Mouse (Mus musculus) kidney, postnatal 0 days (tissue): ENCODE measurements around the gene Chadl. TPM values are rescaled to one million over a fixed set of nuclear protein-coding genes. Genes with fewer than 3 reads are reported as not detected.

Source experiments
- ATAC-seq: fragments of 200-750 bp; cut with Nextera tagmentation; replicated peaks from 2 replicates; pipeline ENCODE4 v1.8.0; 2017; ENCODE audit warnings: low read depth, moderate number of reproducible peaks, moderate TSS enrichment, moderate library complexity; ENCODE audit not compliant: low FRiP score
- DNase-seq: peaks from one replicate; pipeline ENCODE4 v3.0.0-alpha.2; 2016; ENCODE audit warnings: low spot score
- H3K27ac ChIP-seq: fragments of 300-500 bp; sonication (generic); 2 replicates; pipeline ENCODE4 v1.5.1; 2014; ENCODE audit warnings: mild to moderate bottlenecking
- H3K27me3 ChIP-seq: fragments of 300-500 bp; sonication (generic); 2 replicates; pipeline ENCODE4 v1.6.1; 2014; ENCODE audit warnings: low read length, mixed read lengths; ENCODE audit not compliant: insufficient read depth
- H3K36me3 ChIP-seq: fragments of 300-500 bp; sonication (generic); 2 replicates; pipeline ENCODE4 v1.6.1; 2014; ENCODE audit warnings: low read length, mixed read lengths; ENCODE audit not compliant: insufficient read depth
- H3K4me1 ChIP-seq: fragments of 300-500 bp; sonication (generic); replicated peaks from 2 replicates; pipeline ENCODE4 v1.6.1; 2014; ENCODE audit warnings: antibody characterized with exemption, low read length, mixed read lengths; ENCODE audit not compliant: insufficient read depth
- H3K4me2 ChIP-seq: fragments of 300-500 bp; sonication (generic); 2 replicates; pipeline ENCODE4 v1.6.1; 2014; ENCODE audit warnings: mild to moderate bottlenecking, low read length, moderate library complexity, mixed read lengths
- H3K4me3 ChIP-seq: fragments of 300-500 bp; sonication (generic); replicated peaks from 2 replicates; pipeline ENCODE4 v1.5.1; 2014; ENCODE audit warnings: low read depth, low read length
- H3K9ac ChIP-seq: fragments of 300-500 bp; sonication (generic); 2 replicates; pipeline ENCODE4 v1.6.1; 2014; ENCODE audit warnings: low read depth, low read length
- H3K9me3 ChIP-seq: fragments of 300-500 bp; sonication (generic); replicated peaks from 2 replicates; pipeline ENCODE4 v1.6.1; 2016; ENCODE audit warnings: low read length, inconsistent platforms, mixed read lengths
- CTCF ChIP-seq: IDR thresholded peaks from 2 replicates; pipeline ENCODE4 v1.5.1; 2016; ENCODE audit warnings: antibody characterized with exemption, low read depth, mild to moderate bottlenecking, moderate library complexity
- WGBS: fragments of 180-500 bp; shearing (Covaris S2); extraction: QIAGEN DNeasy Blood & Tissue Kit; methylation state at CpG from one replicate; pipeline ENCODE4 v1.1.7; 2014; 5-methylcytosine and 5-hydroxymethylcytosine counted together
- polyA plus RNA-seq: library from polyadenylated mRNA; unstranded; fragments of >200 nt; fragmentation: Nextera tagmentation; extraction: Ambion mirVana; gene quantifications from 2 replicates; pipeline ENCODE4 v1.2.1, GENCODE M21; 2015

The Chadl gene
- polyA plus RNA-seq, 1 experiment from 2014 or later: 6.4 TPM

DNA sequence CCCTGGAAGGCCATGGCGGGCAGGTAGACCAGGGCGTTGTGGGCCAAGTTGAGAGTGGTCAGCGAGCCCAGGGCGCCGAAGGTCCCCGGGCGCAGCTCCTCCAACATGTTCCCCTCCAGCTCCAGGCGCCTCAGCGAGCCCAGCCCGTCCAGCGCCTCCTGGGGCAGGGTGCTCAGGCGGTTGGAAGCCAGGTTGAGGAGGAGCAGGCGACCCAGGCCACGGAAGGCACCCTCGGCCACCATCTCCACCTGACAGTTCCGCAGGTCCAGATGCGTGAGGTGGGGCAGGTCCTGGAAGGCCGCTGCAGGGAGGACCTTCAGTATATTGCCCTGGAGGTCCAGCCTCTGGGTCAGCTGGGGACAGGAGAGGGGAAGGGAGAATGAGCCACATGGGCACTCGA lies 2.2 kb downstream of the Chadl start:
- H3K4me1 ChIP-seq: peaks cover 16% of the 10 kb centered on the region; the same call in 1 of the 2 replicates
- ATAC-seq (no peak), DNase-seq (no peak)
- WGBS: 34% methylated on average over 19 of the region's 19 CpGs
- H3K27ac ChIP-seq: no peak overlapping the region
- no peaks in the 10 kb centered on the region for H3K36me3 ChIP-seq
- TF ChIP-seq CTCF: no peak
- peak overlapping the region; percentile 78 for H3K9ac ChIP-seq
- peak overlapping the region; percentile 52 for H3K4me3 ChIP-seq
- H3K27me3 ChIP-seq: peaks cover 14% of the 10 kb centered on the region
- H3K4me2 ChIP-seq: peak overlapping the region; percentile 98
- no peaks in the 10 kb centered on the region for H3K9me3 ChIP-seq

DNA sequence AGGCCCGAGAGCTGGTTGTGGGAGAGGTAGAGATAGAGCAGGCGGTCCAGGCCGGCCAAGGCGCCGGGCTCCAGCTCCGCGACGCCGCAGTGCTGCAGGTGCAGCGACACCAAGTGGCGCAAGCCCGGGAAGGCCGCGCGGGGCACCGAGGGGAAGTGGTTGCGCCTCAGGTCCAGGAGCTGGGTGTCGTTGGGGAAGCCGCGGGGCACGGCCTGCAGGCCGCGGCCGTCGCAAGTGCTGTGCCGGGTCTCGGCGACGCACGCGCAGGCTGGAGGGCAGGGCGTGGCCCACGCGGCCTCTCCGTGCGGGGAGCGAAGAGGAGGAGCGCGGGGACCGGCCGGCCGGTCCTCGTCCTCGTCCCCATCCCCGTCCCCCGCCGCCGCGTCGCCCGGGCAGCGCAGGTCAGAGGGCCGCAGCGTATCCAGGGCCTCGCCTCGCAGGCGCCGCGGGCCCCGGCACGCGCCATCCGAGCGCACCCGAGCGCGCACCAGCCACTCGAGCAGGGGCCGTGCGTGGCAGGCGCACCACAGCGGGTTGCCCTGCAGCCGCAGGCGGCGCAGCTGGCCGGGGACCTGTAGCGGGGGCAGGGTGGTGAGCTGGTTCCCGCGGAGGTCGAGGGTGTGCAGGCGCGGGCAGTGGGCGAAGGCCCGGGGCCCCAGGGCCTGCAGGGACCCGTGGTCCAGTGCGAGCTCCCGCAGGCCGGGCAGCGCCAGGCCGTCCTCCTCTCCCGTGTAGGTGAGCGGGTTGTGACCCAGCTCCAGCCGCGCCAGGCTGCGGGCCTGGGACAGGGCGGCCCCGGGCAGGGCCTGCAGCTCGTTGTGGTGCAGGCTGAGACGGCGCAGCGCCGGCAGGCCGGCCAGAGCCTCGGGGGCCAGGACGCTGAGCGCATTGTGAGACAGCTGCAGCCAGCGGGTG lies 2.9 kb downstream of the Chadl start:
- Histone ChIP-seq H3K4me2 (peak overlapping the region; percentile 98), H3K9ac (peak overlapping the region; percentile 78), H3K9me3 (no peaks in the 10 kb centered on the region), H3K27ac (0 out of 2 replicates have a peak overlapping the region, but pooled peaks have one; percentile 25), H3K27me3 (peaks cover 14% of the 10 kb centered on the region), H3K4me1 (peaks cover 16% of the 10 kb centered on the region; the same call in 1 of the 2 replicates), H3K4me3 (peak overlapping the region; percentile 52), H3K36me3 (no peaks in the 10 kb centered on the region)
- ATAC-seq (peak; percentile 84), DNase-seq (peak; percentile 87)
- peak; percentile 71 for TF ChIP-seq CTCF
- 1% methylated on average over 100 of the region's 107 CpGs for WGBS

DNA sequence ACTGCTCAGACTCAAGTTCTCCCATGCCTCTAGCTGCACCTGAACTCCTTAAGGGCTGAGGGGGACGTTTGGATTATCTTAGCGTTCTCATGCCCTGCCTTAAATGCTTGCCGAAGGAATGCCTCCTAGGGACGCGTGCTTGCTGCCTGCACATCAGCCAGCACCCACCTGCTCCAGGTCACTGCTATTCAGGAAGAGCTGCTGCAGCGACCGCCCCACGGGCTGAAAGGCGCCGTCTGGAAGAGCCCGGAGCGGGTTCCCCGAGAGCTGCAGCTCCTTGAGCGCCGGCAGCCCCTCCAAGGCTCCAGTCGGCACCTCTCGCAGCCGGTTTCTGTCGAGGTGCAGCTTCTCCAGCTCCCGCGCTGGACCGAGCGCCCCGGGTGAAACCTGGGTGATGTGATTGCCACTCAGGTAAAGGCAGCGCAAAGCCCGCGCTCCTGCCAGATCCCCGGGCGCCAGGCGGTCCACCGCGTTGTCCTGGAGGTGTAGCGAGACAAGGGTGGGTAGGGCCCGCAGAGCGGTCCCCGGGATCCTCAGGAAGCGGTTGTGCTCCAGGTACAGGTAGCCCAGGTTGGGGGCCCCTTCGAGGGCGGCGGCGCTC lies 3.6 kb downstream of the Chadl start:
- no peak for DNase-seq
- peaks cover 14% of the 10 kb centered on the region for H3K27me3 ChIP-seq
- 1% methylated on average over 41 of the region's 41 CpGs for WGBS

DNA sequence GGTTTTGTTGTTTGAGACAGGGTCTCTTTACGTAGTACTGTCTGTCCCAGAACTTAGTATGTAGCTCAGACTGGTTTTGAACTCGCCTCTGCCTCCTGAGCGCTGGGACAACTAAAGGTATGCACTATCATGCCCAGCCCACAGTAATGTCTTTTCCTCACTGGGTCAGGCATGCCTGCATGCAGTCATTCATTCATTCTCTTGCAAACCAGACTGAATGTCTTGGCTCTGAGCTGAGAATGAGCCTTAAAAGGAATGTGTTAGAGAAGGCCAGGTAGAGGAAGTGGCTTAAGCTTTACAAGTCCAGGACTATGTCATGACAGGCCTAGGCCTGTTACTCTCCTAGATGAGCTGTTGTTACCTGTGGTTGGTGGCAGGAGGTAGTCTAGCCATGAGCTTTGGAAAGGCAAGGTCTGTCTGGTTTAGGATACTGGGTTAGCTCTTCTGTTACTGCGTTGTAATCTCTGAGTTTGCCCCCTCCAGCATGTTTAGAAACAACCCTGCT lies 16.7 kb downstream of the Chadl start:
- DNase-seq (no peak), ATAC-seq (no peak)
- no peaks in the 10 kb centered on the region for H3K4me1 ChIP-seq
- no peak for TF ChIP-seq CTCF
- H3K4me2 ChIP-seq: no peak overlapping the region
- no peaks in the 10 kb centered on the region for H3K9me3 ChIP-seq
- WGBS: 96% methylated on average over 4 of the region's 4 CpGs
- H3K4me3 ChIP-seq: no peak overlapping the region
- no peaks in the 10 kb centered on the region for H3K27me3 ChIP-seq
- no peak overlapping the region for H3K27ac ChIP-seq
- H3K9ac ChIP-seq: no peak overlapping the region
- peaks cover 48% of the 10 kb centered on the region for H3K36me3 ChIP-seq

More for the DNA sequence above, 3.6 kb downstream of the Chadl start:
- Histone ChIP-seq H3K27ac (peak overlapping the region; percentile 19; the same call in 1 of the 2 replicates), H3K36me3 (no peaks in the 10 kb centered on the region), H3K9ac (peak overlapping the region; percentile 78), H3K4me1 (peaks cover 16% of the 10 kb centered on the region; the same call in 1 of the 2 replicates), H3K4me3 (peak overlapping the region; percentile 52), H3K9me3 (no peaks in the 10 kb centered on the region), H3K4me2 (peak overlapping the region; percentile 98)
- no peak; the same call in 1 of the 2 replicates for ATAC-seq
- no peak for TF ChIP-seq CTCF

DNA sequence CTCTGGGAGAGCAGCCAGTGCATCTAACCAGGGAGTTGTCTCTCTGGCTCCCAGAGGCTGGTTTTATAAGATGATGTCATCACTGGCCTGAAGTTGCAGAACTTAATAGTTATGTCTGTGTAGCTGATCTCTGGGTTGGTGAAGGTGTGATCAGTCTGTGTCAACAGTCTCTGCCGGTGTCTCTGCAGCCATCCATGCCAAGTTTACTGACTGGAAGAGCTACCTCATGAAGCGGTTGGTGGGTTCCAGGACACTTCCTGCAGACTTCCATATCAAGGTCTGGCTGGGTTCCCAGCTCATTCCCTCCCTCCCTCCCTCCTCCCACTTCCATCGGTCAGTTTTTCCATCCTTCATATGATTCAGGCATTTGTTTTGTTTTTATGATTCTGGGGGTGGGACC lies 20.4 kb downstream of the Chadl start:
- Histone ChIP-seq H3K4me1 (no peaks in the 10 kb centered on the region), H3K4me2 (no peak overlapping the region), H3K9ac (no peak overlapping the region), H3K27ac (no peak overlapping the region), H3K27me3 (no peaks in the 10 kb centered on the region), H3K9me3 (no peaks in the 10 kb centered on the region), H3K4me3 (no peak overlapping the region), H3K36me3 (0 out of 2 replicates have a peak, but pooled peaks cover 33% of the 10 kb centered on the region)
- 71% methylated on average over 3 of the region's 3 CpGs for WGBS
- no peak for TF ChIP-seq CTCF
- ATAC-seq (no peak), DNase-seq (no peak)

DNA sequence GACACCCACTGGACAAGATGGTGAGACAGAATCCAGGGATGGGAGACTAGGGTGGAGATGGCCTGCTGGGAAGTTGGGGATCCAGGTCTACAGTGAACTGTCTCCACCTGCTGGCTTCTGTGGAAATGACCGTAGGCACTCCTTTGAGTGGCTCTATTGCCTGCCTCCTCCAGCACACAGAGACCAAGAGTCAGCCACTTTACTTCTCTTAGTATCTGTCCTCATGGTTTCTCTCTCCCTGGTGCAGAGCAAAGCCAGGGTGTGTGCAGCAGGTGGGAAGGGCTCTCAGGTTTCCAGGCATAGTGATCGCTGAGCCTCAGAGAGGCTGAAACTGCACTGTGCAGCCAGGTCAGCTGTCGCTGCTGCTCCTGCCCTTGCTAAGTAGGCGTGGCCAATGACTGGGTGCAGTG lies 26.9 kb downstream of the Chadl start:
- 0 out of 2 replicates have a peak, but pooled peaks have one; percentile 3 for ATAC-seq
- Histone ChIP-seq H3K9ac (no peak overlapping the region), H3K27me3 (no peaks in the 10 kb centered on the region), H3K4me3 (no peak overlapping the region), H3K4me1 (no peaks in the 10 kb centered on the region), H3K36me3 (peaks cover 26% of the 10 kb centered on the region; the same call in 1 of the 2 replicates), H3K4me2 (no peak overlapping the region), H3K27ac (no peak overlapping the region), H3K9me3 (no peaks in the 10 kb centered on the region)
- WGBS: 61% methylated on average over 4 of the region's 4 CpGs
- DNase-seq: peak; percentile 79
- TF ChIP-seq CTCF: peak; percentile 70
